Mouse (Mus musculus) thymus, adult 2 months (tissue): ENCODE data around the gene Atp5b.

Experiments
- CTCF ChIP-seq: fragments of 200-500 bp; IDR thresholded peaks from 2 replicates; pipeline ENCODE4 v1.5.1; 2012; ENCODE audit warnings: mild to moderate bottlenecking, control low read depth, low read length, moderate library complexity, borderline replicate concordance; ENCODE audit not compliant: control insufficient read depth, poor library complexity, insufficient read depth; ENCODE audit errors: extremely low read depth
- POLR2A ChIP-seq: fragments of 200-500 bp; IDR thresholded peaks from 2 replicates; pipeline ENCODE4 v1.6.1; 2012; ENCODE audit warnings: mild to moderate bottlenecking, low read length, control low read depth, moderate library complexity; ENCODE audit not compliant: control insufficient read depth, poor library complexity, insufficient read depth; ENCODE audit errors: extremely low read depth

DNA sequence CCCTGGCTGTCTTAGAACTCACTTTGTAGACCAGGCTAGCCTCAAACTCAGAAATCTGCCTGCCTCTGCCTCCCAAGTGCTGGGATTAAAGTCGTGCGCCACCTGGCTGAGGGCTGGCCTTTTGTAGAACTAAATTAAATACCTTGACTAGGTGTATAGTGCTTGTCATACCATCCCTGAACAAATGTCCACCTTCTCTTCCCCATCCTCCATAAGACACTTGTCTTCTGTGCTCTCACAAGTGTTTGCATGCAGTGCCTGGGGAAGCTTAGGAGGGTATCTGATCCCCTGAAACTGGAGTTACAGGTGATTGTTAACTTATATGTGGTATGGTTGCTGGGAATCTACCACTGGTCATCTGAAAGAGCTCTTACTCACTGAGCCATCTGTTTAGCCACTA, 32.7 kb upstream of the Atp5b start:
- no peak for TF ChIP-seq POLR2A
- no peak for TF ChIP-seq CTCF
